Mouse (Mus musculus) ovary, postnatal 36 days (tissue): ENCODE measurements around the gene Pim2.

ENCODE experiments used
- DNase-seq: peaks from one replicate; pipeline ENCODE4 v3.0.0; 2022; ENCODE audit warnings: low spot score, mixed read lengths

Pim2 gene

DNA sequence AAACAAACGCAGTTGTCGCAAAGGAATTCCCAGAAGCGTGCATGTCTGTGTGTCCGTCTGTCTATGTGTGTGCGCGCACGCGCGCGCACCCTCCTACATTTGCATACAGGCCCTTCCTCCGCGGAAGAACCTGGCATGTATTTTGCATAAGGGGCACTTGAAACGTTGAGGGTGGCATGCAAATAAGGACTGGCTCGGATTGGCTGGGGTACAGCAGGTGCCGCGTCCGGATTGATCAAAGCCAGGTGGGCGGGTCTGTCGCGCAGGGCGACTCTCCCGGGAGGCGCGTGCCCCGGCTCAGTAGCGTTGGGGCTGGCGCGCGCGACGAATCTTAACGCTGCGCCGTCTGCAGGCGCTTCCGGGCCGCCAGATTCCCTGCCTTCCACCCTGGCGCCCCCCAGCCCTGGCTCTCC, at the start of gene Pim2:
Gene Pim2, plus strand, starts transcription at position 256 of the 413 bp plus-strand sequence.
- DNase-seq: peak; percentile 77

DNA sequence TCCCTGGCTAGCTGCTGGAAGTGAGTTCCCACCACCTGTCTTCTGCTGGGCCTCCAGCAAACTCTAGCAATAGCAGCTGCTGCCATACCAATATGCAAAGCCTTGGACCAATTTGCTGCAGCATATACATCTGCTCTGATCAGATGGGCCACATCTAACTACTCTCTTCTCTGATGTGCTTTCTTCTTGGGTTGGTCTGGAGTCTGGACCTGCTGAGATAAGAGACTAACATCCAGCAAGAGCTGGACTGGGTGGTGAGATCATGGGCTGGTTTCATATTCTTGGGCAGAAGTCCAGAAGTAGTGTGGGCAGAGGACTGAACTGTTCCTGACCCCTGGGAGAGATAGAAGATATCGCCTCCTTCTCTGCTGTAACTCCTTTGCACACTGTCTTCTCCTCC, 40.9 kb upstream of the Pim2 start:
- no peak for DNase-seq

- DNase-seq: no peak
Observed at GRCm38 (mm10) chrX:7840842-7841162, 37.3 kb upstream of the Pim2 start.

DNA sequence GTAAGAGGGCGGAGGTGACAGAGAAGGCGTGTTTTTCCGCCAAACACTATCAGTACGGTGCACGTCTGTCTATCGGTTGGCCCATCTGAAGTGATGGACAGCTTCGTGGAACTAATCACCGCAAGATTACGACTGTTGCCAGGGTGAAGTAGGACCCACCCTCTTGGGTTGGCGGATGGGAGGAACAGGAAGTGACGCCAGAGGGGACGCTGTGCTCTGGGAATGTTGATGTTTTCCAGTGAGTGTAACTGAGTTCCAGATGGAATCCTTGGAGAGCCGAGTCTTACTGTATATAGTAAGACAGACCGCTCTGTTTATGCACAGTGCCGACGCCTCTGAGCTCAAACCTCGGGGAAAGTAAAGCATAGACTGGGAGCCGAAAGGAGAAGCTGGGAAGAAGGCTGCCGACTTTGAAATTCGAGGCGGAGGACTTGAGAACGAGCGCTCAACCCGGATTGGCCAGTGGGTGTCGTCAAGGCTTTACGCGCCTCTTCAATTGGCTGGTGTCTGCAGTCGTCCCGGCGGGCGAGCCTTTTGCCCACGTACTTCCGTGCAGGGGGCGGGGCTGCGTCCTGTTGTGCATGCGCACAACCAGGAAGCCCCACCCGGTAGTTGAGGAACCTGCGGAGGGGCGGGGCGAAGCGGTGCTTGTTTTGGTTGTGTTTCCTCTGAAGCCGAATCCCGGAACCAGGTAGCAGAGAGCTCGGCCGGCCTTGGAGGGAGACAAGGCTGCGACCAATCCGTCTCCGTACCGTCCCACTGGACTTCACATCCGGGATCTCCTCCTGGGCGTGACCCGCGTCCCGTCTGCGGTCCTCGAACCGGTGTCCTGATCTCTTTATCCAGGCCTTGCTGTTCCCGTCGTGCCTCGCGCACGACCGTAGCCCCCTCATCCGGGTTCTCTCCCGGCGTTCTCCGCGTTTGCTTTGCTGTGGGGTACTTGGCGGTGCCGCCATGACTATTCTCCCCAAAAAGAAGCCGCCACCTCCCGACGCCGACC, 36.6 kb upstream of the Pim2 start, which contains the start of gene Otud5:
Gene Otud5, plus strand, starts transcription at position 202 of the 1,000 bp plus-strand sequence.
- peak; percentile 91 for DNase-seq

- peak; percentile 20 for DNase-seq
Observed at GRCm38 (mm10) chrX:7842318-7842717, 35.7 kb upstream of the Pim2 start.

- no peak for DNase-seq
Observed at GRCm38 (mm10) chrX:7847845-7848244, 30.2 kb upstream of the Pim2 start.

GRCm38 (mm10) chrX:7854578-7854977, 23.5 kb upstream of the Pim2 start:
- peak; percentile 12 for DNase-seq

- no peak for DNase-seq
Observed at GRCm38 (mm10) chrX:7859191-7859753, 18.8 kb upstream of the Pim2 start.

DNA sequence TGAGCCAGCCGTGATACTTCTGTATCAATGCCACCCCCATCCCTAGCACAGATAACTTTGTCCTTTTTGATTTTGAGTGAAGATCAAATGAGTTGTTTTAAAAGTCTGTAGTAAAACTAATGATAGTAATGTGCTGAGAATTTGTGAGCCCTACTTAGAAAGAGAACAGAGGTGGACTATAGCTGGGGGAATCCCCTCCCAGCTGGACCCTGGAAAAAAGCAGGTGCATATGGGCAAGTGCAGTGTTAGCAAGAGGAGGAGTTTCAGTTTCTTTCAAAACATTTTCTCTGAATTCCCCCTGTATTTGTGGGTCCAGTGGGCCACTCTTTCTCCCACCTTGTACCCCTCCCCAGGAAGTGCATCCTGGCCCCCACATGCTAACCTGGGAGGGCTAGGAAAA, 14.9 kb upstream of the Pim2 start:
- no peak for DNase-seq

GRCm38 (mm10) chrX:7864551-7864950, 13.5 kb upstream of the Pim2 start:
- DNase-seq: no peak

DNA sequence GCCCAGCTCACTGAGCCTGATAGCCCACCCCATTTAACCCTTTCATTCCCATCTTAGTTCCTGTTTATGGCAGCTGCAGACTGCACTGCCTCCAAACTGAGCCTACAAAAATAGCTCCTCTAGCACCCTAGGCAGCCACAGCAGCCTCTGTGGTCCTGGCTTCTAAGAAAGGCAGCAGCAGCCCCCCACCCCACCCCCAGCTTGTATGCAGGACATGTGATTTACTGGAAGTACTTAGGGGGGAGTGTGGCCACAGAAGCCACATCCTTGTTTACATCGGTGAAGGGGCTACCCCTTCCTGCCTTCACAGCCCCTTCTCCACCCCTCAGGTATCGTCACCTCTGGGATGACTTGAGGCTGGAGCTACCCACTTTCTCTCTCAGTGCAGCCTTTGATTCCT, 12.7 kb upstream of the Pim2 start:
- DNase-seq: no peak

GRCm38 (mm10) chrX:7865786-7866185, 12.3 kb upstream of the Pim2 start:
- DNase-seq: no peak

DNA sequence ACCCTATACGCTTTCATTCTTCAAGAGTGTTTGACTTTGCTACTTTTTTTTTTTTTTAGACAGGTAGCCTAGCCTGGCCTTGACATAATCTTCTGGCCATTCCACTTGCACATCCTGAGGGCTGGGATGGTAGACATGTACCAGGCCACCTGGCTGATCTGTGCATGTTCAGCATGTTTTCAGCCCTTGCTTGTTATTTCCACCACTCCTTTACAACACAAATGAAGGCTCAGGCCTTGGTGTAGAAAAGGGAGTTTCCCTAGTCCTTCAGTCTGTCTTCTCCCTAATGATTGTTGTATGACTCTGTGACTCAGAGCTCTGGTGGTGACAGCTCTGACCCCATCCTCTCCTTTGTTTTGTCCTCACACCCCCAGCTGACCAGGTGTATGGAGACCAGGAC, 10.9 kb upstream of the Pim2 start:
- DNase-seq: no peak

GRCm38 (mm10) chrX:7868506-7868905, 9.6 kb upstream of the Pim2 start:
- DNase-seq: no peak

DNA sequence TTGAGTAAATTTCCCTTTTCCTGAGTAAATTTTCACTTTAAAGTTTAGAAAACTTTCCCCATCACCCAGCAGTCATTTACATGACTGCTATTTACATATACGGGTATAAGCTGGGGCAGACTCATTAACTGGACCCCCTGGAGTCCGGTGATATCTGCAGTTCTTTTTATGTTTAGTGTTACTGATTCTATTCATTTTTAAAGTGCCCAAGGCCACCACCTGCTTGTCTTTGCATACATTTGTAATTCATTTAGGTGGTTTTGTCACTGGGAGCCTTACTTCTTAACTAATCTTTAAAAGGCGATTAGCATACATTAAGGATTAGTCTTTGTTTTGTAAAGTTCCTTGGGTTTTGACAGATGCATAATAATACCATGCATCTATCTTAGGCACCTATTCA, 8.2 kb upstream of the Pim2 start:
- DNase-seq: no peak

- peak; percentile 22 for DNase-seq
Observed at GRCm38 (mm10) chrX:7878495-7878894, 433 bp downstream of the Pim2 start.

DNA sequence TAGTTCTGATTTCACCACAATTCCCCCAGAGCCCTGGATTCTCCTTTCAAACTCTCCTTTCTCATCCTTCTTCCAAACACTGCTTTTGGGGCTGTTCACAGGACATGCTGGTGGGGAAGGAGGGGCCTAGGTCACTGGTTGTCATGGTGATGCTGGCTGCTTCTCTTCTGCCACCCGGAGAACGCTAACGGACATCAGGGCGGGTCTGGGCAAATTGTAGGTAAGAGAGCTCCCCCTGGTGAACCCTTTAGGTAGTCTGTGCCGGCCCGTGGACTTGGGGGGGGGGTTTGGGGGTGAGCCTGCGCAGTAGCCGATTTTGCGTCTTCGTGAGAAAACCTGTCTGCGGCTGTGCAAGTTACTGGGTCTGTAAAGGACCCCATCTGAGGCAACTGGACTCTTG, 1.8 kb downstream of the Pim2 start:
- DNase-seq: peak; percentile 45

DNA sequence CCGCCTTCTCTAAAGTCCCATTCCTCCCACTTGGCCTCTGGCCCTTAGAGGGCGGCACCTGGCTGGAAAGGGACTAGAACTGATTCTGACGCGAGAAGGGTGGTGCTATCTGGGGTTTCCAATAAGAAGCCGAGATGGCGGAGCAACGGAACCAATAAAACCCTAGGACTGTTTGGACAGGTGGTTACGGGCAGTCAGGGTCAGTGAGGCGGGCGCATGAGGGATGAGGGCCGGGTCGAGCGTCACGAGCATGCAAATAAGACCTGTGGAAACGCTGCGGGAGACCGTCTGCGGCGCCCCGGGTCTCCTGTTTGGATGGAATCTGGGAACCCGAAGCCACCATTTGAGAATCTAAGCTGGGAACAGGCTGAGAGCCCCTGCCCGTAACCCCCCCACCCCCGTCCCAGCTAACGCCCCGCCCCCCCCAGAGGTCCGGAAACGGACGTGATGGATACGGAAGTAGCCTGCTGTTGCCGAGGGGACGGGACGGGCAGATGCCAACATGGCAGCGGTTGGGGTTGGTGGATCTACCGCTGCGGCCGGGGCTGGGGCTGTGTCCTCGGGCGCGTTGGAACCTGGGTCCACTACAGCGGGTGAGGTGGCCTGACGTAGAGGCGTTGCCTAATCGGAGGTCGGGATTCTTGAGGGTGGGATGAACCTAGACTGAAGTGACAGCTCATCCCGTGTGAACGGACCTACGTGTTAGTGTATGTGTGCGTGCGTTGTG, 5.9 kb downstream of the Pim2 start, which contains the start of gene Slc35a2:
Gene Slc35a2, plus strand, starts transcription at position 188 of the 727 bp plus-strand sequence.
- DNase-seq: peak; percentile 76

DNA sequence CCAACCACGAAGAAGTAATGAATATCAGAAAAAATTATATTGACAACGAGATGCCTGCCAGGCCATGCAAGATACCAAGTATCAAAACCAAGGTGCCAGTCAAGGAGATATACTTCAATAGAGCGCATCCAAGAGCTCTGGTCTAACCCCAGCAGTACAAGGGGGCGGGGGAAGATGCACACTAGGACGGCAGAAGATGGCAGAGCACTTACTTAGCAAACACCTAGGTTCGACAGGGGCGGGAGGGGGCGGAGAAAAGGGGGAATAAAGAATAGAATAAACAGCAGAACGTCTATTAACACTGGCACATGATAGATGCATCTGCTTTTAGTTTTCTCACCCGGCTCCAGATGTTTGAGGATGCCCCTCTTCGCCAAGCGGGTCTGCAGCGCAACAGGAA, 20.1 kb downstream of the Pim2 start:
- DNase-seq: no peak

DNA sequence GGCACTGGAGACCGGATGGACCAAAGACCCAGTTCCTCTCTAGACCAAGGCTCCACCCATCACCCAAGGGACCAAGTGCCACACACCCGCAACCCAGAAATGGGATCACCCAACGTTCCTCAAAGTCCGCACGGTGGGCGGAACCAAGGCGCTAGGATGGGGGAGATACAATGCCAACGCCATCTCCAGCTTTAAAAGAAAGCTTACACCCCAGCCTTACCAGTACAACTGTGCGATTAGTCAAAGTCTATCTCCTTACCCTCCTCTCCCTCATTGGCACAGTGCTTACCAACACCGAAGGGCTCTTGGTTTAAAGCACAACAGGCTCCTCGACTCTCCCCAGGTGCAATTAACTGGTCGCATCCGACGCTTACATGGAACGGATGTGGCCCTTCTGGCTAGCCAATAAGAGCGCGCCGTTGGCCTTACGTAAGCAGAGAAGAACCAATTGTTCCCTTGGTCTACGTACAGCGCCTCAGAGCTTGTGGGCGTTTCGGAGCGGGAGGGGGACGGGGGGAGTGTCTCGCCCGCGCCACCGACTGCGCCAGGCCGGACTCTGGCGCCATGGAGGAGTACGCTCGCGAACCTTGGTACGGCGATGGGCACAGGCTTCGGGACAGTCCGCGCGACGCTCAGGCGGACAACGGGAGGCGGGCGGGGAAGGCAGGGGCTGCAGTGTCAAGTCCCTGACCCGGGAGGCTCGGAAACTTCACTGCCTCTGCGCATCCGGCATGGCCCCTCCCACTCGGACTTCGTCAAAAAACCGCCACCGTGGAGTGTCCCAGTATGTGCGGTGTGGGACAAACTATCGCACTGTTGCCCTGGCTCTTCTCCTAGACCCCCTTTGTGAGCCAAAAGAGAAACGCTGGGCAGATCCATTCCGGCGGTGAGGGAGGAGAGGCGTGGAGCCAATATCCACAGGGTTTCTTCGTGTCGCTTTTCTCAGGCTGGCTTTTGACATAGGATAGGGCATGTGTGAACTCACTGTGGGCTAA, 21.1 kb downstream of the Pim2 start, which contains the start of the genes Pqbp1 and Timm17b:
Gene Pqbp1, minus strand, starts transcription at position 390 of the 995 bp plus-strand sequence.
Gene Timm17b, plus strand, starts transcription at position 478 of the 995 bp plus-strand sequence.
- peak; percentile 80 for DNase-seq

- DNase-seq: no peak
Observed at GRCm38 (mm10) chrX:7904441-7904840, 26.4 kb downstream of the Pim2 start.
